Mouse (Mus musculus) embryonic fibroblast, embryonic 13.5 days (primary cell): Measurements from ENCODE around the gene Csf2. TPM values are rescaled to one million over a fixed set of nuclear protein-coding genes. Genes with fewer than 3 reads are reported as not detected.
"Not testable (repeated sequence)": the region's sequence is repeated elsewhere in the genome, so short reads cannot be mapped to it uniquely, and the experiment has no call there.

Experiments
- H3K27ac ChIP-seq: 2 replicates; pipeline ENCODE4 v1.5.1; 2012; ENCODE audit warnings: low read length, control low read depth, inconsistent platforms; ENCODE audit not compliant: insufficient read depth
- H3K4me1 ChIP-seq: 2 replicates; pipeline ENCODE4 v1.6.1; 2011; ENCODE audit warnings: low read length; ENCODE audit not compliant: control insufficient read depth, insufficient read depth
- H3K4me3 ChIP-seq: 2 replicates; pipeline ENCODE4 v1.5.1; 2011; ENCODE audit warnings: mild to moderate bottlenecking, control low read depth, low read length; ENCODE audit not compliant: insufficient read depth
- CTCF ChIP-seq: IDR thresholded peaks from 2 replicates; pipeline ENCODE4 v1.5.1; 2011; ENCODE audit warnings: mild to moderate bottlenecking, control low read depth, low read length, moderate library complexity, borderline replicate concordance; ENCODE audit not compliant: insufficient read depth
- POLR2A ChIP-seq: IDR thresholded peaks from 2 replicates; pipeline ENCODE4 v1.6.1; 2011; ENCODE audit warnings: low read depth, mild to moderate bottlenecking, control low read depth, low read length, moderate library complexity
- polyA plus RNA-seq: library from polyadenylated mRNA; stranded (reverse); fragments of >200 nt; gene quantifications from 2 replicates; pipeline ENCODE4 v1.2.4, GENCODE M21; 2011; ENCODE audit warnings: low read depth; ENCODE audit not compliant: missing spikeins, insufficient read length

The Csf2 gene
- polyA plus RNA-seq, result not detected in 2 replicates

DNA sequence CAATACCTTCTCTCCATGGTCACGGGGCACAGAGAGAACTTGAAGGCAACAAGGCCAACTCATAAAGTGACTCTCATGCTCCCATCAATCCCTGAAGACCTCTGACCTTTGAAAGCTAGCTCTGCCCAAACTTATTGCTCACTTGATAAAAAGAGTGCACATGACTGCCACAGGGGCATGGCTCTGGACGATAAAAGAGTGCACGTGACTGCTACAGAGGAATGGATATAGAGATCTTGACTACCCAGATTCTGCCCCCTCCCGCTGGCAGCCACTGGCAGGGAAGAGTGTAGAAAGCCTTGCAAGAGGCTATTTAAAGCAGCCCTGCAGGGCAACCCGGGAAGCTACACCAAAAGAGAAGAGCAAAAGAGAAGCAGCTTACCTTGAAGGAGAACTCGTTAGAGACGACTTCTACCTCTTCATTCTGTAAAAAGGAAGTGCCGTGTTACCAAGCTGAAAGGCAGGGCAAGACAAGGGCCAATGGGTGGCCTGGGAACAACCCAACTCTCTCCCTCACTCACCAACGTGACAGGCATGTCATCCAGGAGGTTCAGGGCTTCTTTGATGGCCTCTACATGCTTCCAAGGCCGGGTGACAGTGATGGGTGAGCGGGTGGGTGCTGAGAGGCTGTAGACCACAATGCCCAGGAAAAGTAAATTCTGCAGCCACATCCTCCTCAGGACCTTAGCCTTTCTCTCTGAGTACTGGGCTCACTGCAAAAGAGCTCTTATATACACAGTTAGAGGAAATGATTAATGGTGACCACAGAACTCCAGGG lies at the start of gene Csf2:
TSS of gene Csf2 (minus strand) at position 728 of the 778 bp plus-strand sequence.
- H3K27ac ChIP-seq, result no peak within 1 kb of the TSS
- no peak within 1 kb of the TSS for H3K4me3 ChIP-seq

DNA sequence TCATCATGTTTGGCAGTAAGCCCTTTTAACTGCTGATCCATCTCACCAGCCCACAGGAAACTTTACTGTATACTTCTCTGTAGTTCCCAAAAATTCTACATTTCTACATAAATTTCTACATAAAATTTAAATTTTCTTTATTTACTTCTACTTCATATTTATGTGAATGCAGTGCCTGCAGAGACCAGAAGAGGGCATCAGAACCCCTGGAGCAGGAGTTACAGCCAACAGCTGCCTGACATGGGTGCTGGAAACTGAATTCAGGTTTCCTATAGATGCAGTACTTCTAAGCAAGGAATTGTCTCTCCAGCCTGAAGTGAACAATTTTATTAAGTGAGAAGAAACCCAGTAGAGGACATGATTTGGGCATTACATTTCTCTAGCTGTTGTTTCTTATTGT lies 49.3 kb upstream of the Csf2 start:
- no peak for TF ChIP-seq CTCF
- no peak for TF ChIP-seq POLR2A
- no peak overlapping the region for H3K27ac ChIP-seq

More for the DNA sequence above, at the start of gene Csf2:
- H3K4me1 ChIP-seq, result no peaks in the 10 kb centered on the region
- TF ChIP-seq CTCF (no peak), POLR2A (no peak)

DNA sequence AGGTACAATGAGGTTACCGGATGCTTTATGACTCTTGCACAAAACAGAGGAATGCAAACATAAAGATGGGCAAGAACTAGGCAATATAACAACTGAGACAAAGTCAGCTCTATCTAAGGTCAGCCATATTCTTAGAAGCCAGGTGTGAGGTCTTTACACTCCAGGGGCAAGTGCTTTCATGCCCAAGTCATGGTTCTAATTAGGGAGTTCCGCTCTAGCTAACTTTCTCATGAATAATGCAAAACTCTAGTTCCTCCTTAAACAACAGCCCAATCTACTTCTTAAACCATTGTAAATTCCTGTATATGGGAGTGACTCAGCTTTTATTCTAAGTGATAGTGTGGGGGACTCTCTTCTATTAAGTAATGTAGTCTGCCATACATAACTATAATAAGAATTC lies 48.0 kb upstream of the Csf2 start:
- H3K4me1 ChIP-seq, H3K27ac ChIP-seq, H3K4me3 ChIP-seq: not testable (repeated sequence)

More for the DNA sequence above, 49.3 kb upstream of the Csf2 start:
- Histone ChIP-seq H3K4me1 (no peaks in the 10 kb centered on the region), H3K4me3 (no peak overlapping the region)

DNA sequence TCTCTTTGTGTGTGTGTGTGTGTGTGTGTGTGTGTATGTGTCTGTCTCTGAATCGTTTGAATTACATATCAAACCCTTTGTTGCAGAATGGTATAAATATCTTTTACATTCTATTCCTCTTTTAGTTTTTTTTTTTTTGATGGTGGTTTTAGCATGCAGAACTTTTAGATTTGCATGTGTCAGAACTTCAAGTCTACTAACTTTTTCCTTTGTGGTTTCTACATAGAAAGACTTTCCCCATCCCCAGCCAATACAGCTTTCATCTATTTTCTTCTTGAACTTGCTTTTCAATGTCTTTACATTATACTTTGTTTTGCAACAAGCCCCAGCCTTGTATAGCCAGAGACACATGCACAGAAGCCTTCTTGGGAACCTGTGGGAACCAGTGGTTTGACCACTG lies 47.3 kb upstream of the Csf2 start:
- Histone ChIP-seq H3K4me3 (no peak overlapping the region), H3K27ac (no peak overlapping the region), H3K4me1 (no peaks in the 10 kb centered on the region)
- no peak for TF ChIP-seq CTCF
- no peak for TF ChIP-seq POLR2A

DNA sequence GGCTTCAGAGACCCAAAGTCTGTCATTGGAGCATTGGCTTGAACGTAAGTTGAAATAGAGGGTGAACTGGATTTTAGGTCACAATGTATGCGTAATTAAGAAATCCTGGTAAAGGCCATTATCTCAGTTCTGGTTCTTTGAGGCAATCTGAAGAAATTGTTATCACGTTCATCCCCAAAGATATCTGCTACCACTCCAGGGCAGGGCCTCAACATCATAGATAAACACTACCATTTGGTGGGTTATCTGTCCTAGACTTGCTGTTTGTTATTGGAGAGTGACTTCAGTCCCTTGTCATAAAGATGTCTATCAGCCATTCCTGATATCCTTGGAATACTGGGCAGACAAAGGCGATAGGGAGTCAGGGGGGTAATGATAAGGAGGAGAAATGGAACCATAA lies 46.5 kb upstream of the Csf2 start:
- Histone ChIP-seq H3K4me1 (no peaks in the 10 kb centered on the region), H3K4me3 (no peak overlapping the region), H3K27ac (no peak overlapping the region)
- TF ChIP-seq CTCF (no peak), POLR2A (no peak)

DNA sequence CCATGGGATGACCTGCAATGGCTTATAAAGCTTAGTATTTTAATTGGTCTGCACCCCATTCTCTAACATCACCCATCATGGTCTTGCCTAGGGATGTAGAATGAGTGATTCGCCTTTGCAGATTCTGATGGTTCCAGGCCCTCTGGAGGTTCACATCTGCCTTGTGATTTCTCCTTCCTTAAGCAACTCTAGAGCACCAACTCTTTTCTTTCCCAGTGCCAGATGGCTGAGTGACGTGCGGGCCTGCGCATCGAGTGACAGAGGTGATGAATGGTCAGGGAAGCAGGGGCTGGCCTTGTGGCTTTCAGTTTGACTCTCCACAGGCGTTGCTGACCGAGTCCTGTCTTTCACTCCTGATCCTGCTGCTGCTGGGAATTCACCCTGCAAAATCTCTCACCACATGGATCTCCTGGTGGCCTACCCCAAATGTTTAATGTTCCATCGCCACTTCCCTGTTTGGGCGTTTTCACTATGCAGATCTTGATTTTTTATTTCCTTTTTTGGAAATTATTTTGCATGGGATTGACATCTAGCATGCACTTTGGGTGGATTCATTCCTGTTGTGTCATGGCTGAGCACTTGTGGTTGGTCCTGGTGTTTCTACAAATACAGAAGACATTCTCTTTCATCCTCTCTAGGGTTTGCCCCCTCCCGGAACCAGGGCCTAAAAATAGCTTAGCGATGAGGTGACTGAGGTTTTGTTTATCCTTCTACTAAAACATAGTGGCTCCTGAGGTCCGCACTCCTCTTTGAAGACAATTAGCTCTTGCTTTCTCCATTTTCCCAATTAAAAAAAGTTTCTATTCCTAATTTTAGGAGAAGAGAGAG lies 44.7 kb upstream of the Csf2 start:
- H3K4me1 ChIP-seq, result no peaks in the 10 kb centered on the region
- TF ChIP-seq CTCF, result no peak
- no peak for TF ChIP-seq POLR2A
- H3K4me3 ChIP-seq, result no peak overlapping the region
- no peak overlapping the region for H3K27ac ChIP-seq

DNA sequence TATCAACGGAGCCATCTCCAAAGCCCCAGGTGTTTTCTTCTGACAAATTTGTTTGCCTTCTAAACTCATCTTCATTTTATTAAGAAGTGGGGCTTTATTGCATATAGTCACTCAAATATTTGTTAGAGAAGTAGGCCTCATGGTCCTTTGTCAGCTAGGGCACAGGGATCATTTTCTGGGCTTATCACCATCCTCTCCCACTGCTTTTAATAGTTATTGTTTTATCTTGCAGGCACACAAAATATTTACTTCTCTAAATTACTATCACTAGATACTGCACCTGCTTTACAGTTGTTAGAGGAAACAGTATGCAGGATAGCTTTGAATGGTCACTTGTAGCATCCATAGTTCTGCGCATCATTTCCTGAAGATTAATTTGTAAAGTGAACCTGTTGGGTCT lies 42.7 kb upstream of the Csf2 start:
- H3K4me3 ChIP-seq, result no peak overlapping the region
- H3K4me1 ChIP-seq, result no peaks in the 10 kb centered on the region
- H3K27ac ChIP-seq, result no peak overlapping the region
- no peak for TF ChIP-seq POLR2A
- TF ChIP-seq CTCF, result no peak

DNA sequence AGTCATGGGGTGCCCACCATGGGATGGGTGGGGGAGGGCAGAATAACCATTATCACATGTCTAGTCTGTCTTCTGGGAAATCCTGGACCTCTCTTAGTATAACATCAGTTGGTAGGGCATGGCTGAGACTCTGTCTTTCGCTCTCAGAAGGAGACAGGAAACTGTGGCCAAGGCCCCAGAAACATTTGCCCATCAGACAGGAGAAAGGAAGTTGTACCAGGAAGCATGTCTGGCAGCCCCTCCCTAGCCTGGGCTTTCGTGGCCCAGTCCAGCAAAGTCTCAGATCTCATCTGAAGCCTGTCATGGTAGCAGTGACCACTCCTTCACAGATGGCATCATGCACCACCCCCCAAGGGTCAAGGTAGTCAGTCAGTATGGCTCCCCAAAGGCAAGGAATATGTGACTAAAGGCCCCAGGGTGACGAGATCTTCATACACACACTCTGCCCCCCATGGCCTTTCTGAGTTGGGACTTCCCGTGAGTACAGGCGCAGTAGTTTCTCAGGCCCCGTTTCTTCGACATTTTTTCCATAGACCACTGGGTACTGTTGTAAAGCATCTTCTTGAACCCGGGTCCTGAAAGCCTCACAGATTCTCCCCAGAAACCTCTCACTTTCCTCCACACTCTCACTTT lies 38.5 kb upstream of the Csf2 start:
- H3K27ac ChIP-seq, result no peak overlapping the region
- no peaks in the 10 kb centered on the region for H3K4me1 ChIP-seq
- TF ChIP-seq POLR2A (no peak), CTCF (no peak)
- no peak overlapping the region for H3K4me3 ChIP-seq

DNA sequence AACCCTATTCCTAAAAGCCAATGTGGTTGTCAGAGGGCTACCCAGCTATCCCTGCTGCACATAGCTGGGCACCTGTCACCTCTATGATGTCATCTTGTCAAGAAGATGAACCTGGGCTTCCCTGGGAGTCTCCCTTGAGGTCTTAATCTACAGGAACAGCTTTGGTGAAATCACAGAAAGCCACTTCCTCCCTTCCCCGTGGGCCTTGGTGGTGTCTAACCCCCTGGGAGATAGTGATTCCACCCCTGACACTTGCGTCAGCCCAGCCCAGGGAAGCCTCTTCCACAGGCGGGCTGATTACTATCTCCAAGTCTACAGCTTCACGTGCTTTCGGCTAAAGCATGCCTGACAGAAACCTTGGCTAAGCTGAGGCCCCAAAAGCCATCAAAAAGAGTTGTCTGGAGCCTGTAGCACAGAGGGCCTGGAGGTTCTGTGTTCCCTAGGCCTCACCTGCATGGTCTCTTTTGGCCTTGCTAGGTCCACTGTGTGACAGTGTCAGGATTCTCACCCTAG lies 22.0 kb upstream of the Csf2 start:
- Histone ChIP-seq H3K4me3 (no peak overlapping the region), H3K27ac (no peak overlapping the region), H3K4me1 (no peaks in the 10 kb centered on the region; the same call in 1 of the 2 replicates)
- TF ChIP-seq CTCF, result no peak
- no peak for TF ChIP-seq POLR2A
